Mouse (Mus musculus) lung, adult 2 months (tissue): ENCODE data around the gene H2al1d. TPM values are rescaled to one million over a fixed set of nuclear protein-coding genes. Genes with fewer than 3 reads are reported as not detected.
A peak's percentile ranks its signal among the peaks of the same experiment; 100 is the strongest.
"Not testable (repeated sequence)": the region's sequence is repeated elsewhere in the genome, so short reads cannot be mapped to it uniquely, and the experiment has no call there.

Source experiments
- DNase-seq: peaks from one replicate; pipeline ENCODE4 v3.0.0; 2022
- H3K4me1 ChIP-seq: fragments of 200-500 bp; 2 replicates; pipeline ENCODE4 v1.6.1; 2011; ENCODE audit warnings: low read length; ENCODE audit not compliant: control insufficient read depth, insufficient read depth
- H3K4me3 ChIP-seq: fragments of 200-500 bp; replicated peaks from 2 replicates; pipeline ENCODE3; 2011; ENCODE audit warnings: low read depth, mild to moderate bottlenecking, control low read depth, low read length; ENCODE audit errors: extremely low read depth
- CTCF ChIP-seq: fragments of 200-500 bp; IDR thresholded peaks from 2 replicates; pipeline ENCODE4 v1.5.1; 2011; ENCODE audit warnings: mild to moderate bottlenecking, low read length, control low read depth; ENCODE audit not compliant: insufficient read depth
- POLR2A ChIP-seq: fragments of 200-500 bp; IDR thresholded peaks from 2 replicates; pipeline ENCODE4 v1.6.1; 2011; ENCODE audit warnings: low read depth, mild to moderate bottlenecking, control low read depth, low read length, borderline replicate concordance; ENCODE audit errors: extremely low read depth
- WGBS: fragments of 180-500 bp; shearing (Covaris S2); methylation state at CpG from one replicate; pipeline ENCODE4 v1.1.7; 2018; 5-methylcytosine and 5-hydroxymethylcytosine counted together
- polyA plus RNA-seq: library from polyadenylated mRNA; depleted of rRNA; stranded (reverse); fragments of >200 nt; gene quantifications from 2 replicates; pipeline ENCODE4 v1.2.3, GENCODE M21; 2012; rRNA removed

Gene H2al1d
- polyA plus RNA-seq = not detected in 2 replicates

DNA sequence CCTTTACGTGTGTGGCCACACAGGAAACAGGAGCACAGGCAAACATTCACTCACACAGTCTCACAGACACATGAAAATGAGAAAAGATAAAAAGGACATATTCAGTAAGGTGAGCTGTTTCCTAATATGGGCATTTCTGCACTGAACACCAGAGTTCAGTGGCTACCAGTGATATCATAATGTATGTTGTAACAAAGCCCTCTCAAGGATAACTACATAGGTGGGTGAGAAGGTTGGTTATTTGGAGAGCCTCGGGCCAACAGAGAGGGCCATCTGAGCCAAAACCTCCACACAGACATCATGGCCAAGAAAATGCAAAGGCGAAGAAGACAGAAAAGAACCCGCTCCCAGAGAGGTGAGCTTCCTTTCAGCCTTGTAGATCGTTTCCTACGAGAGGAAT lies at the start of gene H2al1d:
H2al1d (plus strand) TSS at position 301 of the 400 bp plus-strand sequence.
- H3K4me3 ChIP-seq, H3K4me1 ChIP-seq, DNase-seq: not testable (repeated sequence)
- WGBS = no CpG with 5 or more reads among the region's 6 CpGs

GRCm38 (mm10) chrX:11264918-11265317 lies 43.7 kb upstream of the H2al1d start:
- H3K4me3 ChIP-seq = no peak overlapping the region
- no peak for TF ChIP-seq POLR2A
- no peak for TF ChIP-seq CTCF
- WGBS = 79% methylated on average over 8 of the region's 8 CpGs
- H3K4me1 ChIP-seq = no peaks in the 10 kb centered on the region
- no peak for DNase-seq

GRCm38 (mm10) chrX:11267791-11268190 lies 40.8 kb upstream of the H2al1d start:
- 53% methylated on average over 7 of the region's 7 CpGs for WGBS
- H3K4me1 ChIP-seq = no peaks in the 10 kb centered on the region
- no peak overlapping the region for H3K4me3 ChIP-seq
- no peak for DNase-seq
- TF ChIP-seq CTCF (no peak), POLR2A (no peak)

DNA sequence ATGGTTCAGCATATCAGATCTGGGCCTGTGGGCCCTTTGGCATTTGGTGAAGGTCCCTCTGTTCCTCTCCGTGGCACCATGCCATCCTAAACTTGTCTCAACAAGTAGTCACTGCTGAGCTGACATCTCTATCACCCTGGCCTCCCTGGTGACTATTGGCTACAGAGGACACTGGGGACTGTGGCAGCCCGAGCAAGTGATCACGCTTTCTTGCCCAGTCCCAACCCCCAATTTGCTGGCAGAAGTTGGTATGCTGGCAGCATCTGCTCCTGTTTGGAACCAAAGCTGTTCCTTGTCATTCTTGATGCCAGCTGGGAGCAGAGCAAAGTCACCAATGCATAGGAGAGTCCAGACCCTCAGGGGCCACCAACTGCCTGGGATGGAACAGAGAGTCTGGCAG lies 39.5 kb upstream of the H2al1d start:
- Histone ChIP-seq H3K4me3 (no peak overlapping the region), H3K4me1 (no peaks in the 10 kb centered on the region)
- DNase-seq = no peak
- WGBS = 79% methylated on average over 3 of the region's 3 CpGs
- no peak for TF ChIP-seq CTCF
- TF ChIP-seq POLR2A = no peak

DNA sequence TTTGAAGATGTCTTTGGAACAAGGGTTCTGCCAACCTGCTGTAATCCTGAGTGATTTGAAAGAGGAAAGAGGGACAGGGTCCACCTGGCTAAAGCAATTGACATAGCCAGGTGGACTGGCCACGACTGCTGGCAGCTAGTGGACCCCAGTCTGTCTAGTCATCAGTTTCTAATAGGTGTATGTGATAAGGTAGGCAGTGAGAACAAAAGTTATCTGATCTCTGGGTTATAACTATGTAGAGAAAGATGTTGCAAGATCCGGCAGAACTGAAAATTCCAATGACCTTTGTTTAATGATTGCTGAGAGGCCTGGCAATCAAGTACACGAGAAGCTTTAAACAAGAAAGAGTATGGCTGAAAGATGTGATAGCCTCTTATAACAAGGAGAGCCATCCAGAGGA lies 35.4 kb upstream of the H2al1d start:
- H3K4me1 ChIP-seq = no peaks in the 10 kb centered on the region
- WGBS = 71% methylated on average over 3 of the region's 3 CpGs
- DNase-seq = no peak
- H3K4me3 ChIP-seq = no peak overlapping the region
- no peak for TF ChIP-seq POLR2A

- Histone ChIP-seq H3K4me3 (no peak overlapping the region), H3K4me1 (no peaks in the 10 kb centered on the region)
- no peak for TF ChIP-seq CTCF
- no peak for TF ChIP-seq POLR2A
- 66% methylated on average over 6 of the region's 6 CpGs for WGBS
- DNase-seq = no peak
Observed at GRCm38 (mm10) chrX:11277083-11277482, 31.5 kb upstream of the H2al1d start.

DNA sequence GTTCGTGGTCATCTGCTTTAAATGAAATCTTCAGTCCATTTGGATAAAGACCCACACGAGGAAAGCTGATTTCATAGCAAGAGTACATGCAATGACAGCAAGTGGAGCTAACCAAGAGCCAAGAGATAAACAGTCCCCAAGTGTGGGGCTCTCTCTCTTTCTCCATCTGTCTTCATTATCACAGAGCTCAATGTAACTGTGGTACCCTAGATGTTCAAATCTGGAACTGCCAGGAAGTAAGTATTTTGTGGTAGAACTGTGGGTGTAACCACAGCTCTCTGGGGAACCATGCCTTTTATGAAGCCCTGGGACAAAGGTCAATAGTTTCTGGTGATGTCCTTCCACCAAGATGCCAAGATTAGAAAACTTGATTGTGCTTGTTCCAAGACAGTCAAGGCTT lies 27.9 kb upstream of the H2al1d start:
- TF ChIP-seq CTCF (no peak), POLR2A (no peak)
- DNase-seq = no peak
- Histone ChIP-seq H3K4me1 (no peaks in the 10 kb centered on the region), H3K4me3 (no peak overlapping the region)
- WGBS = 65% methylated on average over 2 of the region's 2 CpGs

DNA sequence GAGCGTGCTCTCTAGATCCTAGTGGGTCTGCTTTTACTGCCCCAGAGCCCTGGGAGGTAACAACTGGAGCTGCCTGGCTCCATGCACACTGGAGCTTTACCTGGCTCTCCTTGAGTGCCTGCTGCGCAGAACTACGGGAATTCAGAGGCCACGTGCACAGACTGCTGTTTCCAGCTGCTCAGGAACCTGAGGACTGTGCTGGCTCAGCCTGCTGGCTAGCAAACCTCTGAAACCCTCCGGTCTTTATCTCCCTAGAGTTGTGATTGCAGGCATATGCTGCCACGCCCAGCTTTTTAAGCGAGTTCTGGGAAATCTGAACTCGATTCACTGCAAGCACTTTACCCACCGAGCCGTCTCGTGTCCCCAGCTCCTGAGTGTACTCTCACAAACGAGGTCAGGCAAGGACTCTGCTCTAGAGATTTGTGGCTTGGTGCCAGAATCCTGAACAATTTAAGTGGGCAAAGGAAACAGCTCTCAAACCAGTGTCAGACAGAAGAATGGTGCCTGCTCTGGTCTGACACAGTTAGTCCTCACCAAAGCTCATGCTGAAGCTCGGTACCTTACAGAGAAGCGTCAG lies 20.2 kb upstream of the H2al1d start:
- H3K4me1 ChIP-seq = peaks cover 6% of the 10 kb centered on the region
- TF ChIP-seq POLR2A (no peak), CTCF (no peak)
- WGBS = 55% methylated on average over 14 of the region's 14 CpGs
- H3K4me3 ChIP-seq = no peak overlapping the region
- peak; percentile 20 for DNase-seq

DNA sequence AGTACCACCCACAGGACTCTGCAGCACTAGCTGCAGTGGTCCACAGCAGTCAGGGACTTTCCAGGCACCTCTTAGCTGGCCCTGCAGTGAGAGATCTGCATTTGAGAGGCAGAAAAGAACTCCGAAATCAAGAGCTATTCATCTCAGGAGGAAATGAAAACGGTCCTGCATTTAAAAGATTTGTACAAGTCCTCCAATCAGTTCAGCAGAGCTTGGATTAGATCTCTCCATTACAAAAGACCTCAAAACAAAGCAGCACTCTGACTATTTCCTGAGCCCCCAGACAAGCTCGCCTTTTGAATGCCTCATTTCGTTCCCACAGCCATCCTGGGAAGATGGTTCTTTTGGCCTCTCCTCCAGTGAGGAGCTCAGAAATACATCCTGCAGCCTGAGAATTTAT lies 19.4 kb upstream of the H2al1d start:
- TF ChIP-seq CTCF = no peak
- WGBS = 63% methylated on average over 4 of the region's 4 CpGs
- no peak overlapping the region for H3K4me3 ChIP-seq
- DNase-seq = no peak
- H3K4me1 ChIP-seq = peaks cover 6% of the 10 kb centered on the region

DNA sequence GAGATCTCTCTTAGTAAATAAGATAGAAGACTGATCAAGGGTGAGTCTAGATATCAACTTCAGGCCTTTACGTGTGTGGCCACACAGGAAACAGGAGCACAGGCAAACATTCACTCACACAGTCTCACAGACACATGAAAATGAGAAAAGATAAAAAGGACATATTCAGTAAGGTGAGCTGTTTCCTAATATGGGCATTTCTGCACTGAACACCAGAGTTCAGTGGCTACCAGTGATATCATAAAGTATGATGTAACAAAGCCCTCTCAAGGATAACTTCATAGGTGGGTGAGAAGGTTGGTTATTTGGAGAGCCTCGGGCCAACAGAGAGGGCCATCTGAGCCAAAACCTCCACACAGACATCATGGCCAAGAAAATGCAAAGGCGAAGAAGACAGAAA lies 9.7 kb upstream of the H2al1d start, which contains the start of gene H2al1a:
H2al1a (plus strand) TSS at position 301 of the 400 bp plus-strand sequence.
- H3K4me1 ChIP-seq, H3K4me3 ChIP-seq, DNase-seq: not testable (repeated sequence)
- WGBS = no CpG with 5 or more reads among the region's 3 CpGs

DNA sequence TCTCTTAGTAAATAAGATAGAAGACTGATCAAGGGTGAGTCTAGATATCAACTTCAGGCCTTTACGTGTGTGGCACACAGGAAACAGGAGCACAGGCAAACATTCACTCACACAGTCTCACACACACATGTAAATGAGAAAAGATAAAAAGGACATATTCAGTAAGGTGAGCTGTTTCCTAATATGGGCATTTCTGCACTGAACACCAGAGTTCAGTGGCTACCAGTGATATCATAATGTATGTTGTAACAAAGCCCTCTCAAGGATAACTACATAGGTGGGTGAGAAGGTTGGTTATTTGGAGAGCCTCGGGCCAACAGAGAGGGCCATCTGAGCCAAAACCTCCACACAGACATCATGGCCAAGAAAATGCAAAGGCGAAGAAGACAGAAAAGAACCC lies 6.5 kb upstream of the H2al1d start, which contains the start of gene H2al1b:
H2al1b (plus strand) TSS at position 301 of the 400 bp plus-strand sequence.
- WGBS = 90% methylated on average over 1 of the region's 3 CpGs
- H3K4me3 ChIP-seq, DNase-seq, H3K4me1 ChIP-seq: not testable (repeated sequence)

- H3K4me3 ChIP-seq, H3K4me1 ChIP-seq, DNase-seq: not testable (repeated sequence)
- WGBS = 69% methylated on average over 1 of the region's 6 CpGs
Observed at GRCm38 (mm10) chrX:11305355-11305754, 3.3 kb upstream of the H2al1d start, which contains the start of gene H2al1c. Gene H2al1c, plus strand, starts transcription at chrX:11305655.

- H3K4me1 ChIP-seq, DNase-seq: not testable (repeated sequence)
- no CpG with 5 or more reads among the region's 3 CpGs for WGBS
Observed at GRCm38 (mm10) chrX:11311634-11312033, 3.0 kb downstream of the H2al1d start, which contains the start of gene H2al1e. Gene H2al1e, plus strand, starts transcription at chrX:11311934.

GRCm38 (mm10) chrX:11314858-11315257 lies 6.2 kb downstream of the H2al1d start, which contains the start of gene H2al1f:
Gene H2al1f, plus strand, starts transcription at chrX:11315158.
- H3K4me1 ChIP-seq, DNase-seq, H3K4me3 ChIP-seq: not testable (repeated sequence)
- no CpG with 5 or more reads among the region's 6 CpGs for WGBS

More at GRCm38 (mm10) chrX:11311634-11312033, 3.0 kb downstream of the H2al1d start, which contains the start of gene H2al1e:
- not testable (repeated sequence) for H3K4me3 ChIP-seq

DNA sequence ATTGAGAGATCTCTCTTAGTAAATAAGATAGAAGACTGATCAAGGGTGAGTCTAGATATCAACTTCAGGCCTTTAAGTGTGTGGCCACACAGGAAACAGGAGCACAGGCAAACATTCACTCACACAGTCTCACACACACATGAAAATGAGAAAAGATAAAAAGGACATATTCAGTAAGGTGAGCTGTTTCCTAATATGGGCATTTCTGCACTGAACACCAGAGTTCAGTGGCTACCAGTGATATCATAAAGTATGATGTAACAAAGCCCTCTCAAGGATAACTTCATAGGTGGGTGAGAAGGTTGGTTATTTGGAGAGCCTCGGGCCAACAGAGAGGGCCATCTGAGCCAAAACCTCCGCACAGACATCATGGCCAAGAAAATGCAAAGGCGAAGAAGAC lies 9.3 kb downstream of the H2al1d start, which contains the start of gene H2al1g:
H2al1g (plus strand) TSS at position 301 of the 400 bp plus-strand sequence.
- DNase-seq, H3K4me1 ChIP-seq, H3K4me3 ChIP-seq: not testable (repeated sequence)
- WGBS = no CpG with 5 or more reads among the region's 3 CpGs

- DNase-seq, H3K4me1 ChIP-seq, H3K4me3 ChIP-seq: not testable (repeated sequence)
- no CpG with 5 or more reads among the region's 6 CpGs for WGBS
Observed at GRCm38 (mm10) chrX:11321192-11321591, 12.6 kb downstream of the H2al1d start, which contains the start of gene H2al1h. Gene H2al1h, plus strand, starts transcription at chrX:11321492.
